Mouse (Mus musculus) embryonic stem cell, embryonic (primary cell): ENCODE results near the gene Hilpda.

Experiments used
- CTCF ChIA-PET, 4 experiments: fragments of 300-600 bp in 2 of 4; fragments of 350-600 bp in 2 of 4; sonication (Branson Sonifier 250); formaldehyde crosslinking; loops; one replicate each; lab custom pipeline; 2022; ENCODE audit warnings: inconsistent platforms in 2 of 4; lab: Charles Lee
- POLR2A ChIA-PET, 4 experiments: fragments of 300-600 bp in 2 of 4; fragments of 350-600 bp in 2 of 4; sonication (Branson Sonifier 250); formaldehyde crosslinking; loops; one replicate each; lab custom pipeline; 2022; ENCODE audit warnings: antibody characterized with exemption in 4 of 4, inconsistent platforms in 1 of 4; lab: Charles Lee

Hilpda gene

GRCm38 (mm10) chr6:29261831-29262230, 10.5 kb upstream of the Hilpda start:
- ChIA-PET POLR2A (interaction anchor here in 2 of 4 experiments (0.7 to 1.0 kb wide), 2 partner anchors 10 to 11 kb away, joined by 4 to 5 read pairs; partner anchors contain the start of gene Hilpda (in 2 of the 2)), CTCF (interaction anchor here in 1 of 4 experiments (1.1 kb wide), 1 partner anchor 21 kb away, joined by 3 read pairs; no protein-coding TSS in a partner anchor)

GRCm38 (mm10) chr6:29263650-29264455, 8.4 kb upstream of the Hilpda start:
- ChIA-PET POLR2A (interaction anchor here (0.6 to 2.7 kb wide), 10 partner anchors 9 to 87 kb away, joined by 3 to 10 read pairs (median 3); partner anchors contain the start of genes Hilpda (in 3 of the 4), Calu (in 1 of the 4) and Impdh1 (in 1 of the 4)), CTCF (interaction anchor here in 3 of 4 experiments (0.7 to 1.9 kb wide), 7 partner anchors 10 to 125 kb away, joined by 3 to 8 read pairs (median 5); partner anchors contain the start of gene Fam71f2 (in 1 of the 3))

- ChIA-PET CTCF (interaction anchor here in 3 of 4 experiments (0.6 to 1.9 kb wide), 6 partner anchors 11 to 125 kb away, joined by 3 to 8 read pairs (median 6); partner anchors contain the start of gene Fam71f2 (in 1 of the 3)), POLR2A (interaction anchor here in 3 of 4 experiments (0.7 to 2.7 kb wide), 6 partner anchors 8 to 48 kb away, joined by 3 to 10 read pairs (median 4); partner anchors contain the start of genes Hilpda (in 3 of the 3) and Impdh1 (in 1 of the 3))
These were observed 7.9 kb upstream of the Hilpda start for GRCm38 (mm10) chr6:29264456-29264781.

- POLR2A ChIA-PET, result interaction anchor here in 1 of 4 experiments (0.6 kb wide), 1 partner anchor 76 kb away, joined by 3 read pairs; no protein-coding TSS in a partner anchor
- CTCF ChIA-PET, result no interaction called here
These were observed 5.4 kb upstream of the Hilpda start for GRCm38 (mm10) chr6:29266936-29267335.

GRCm38 (mm10) chr6:29269006-29269668, 3.2 kb upstream of the Hilpda start:
- CTCF ChIA-PET, result interaction anchor here in 3 of 4 experiments (0.7 to 1.4 kb wide), 3 partner anchors 28 to 489 kb away, joined by 3 to 10 read pairs (median 4); no protein-coding TSS in a partner anchor
- POLR2A ChIA-PET, result interaction anchor here in 2 of 4 experiments (0.7 to 1.1 kb wide), 4 partner anchors 9 to 207 kb away, joined by 3 to 6 read pairs (median 4); no protein-coding TSS in a partner anchor

- ChIA-PET CTCF (no interaction called here), POLR2A (interaction anchor here in 1 of 4 experiments (1.0 kb wide), 1 partner anchor 38 kb away, joined by 6 read pairs; no protein-coding TSS in a partner anchor)
These were observed 1.3 kb upstream of the Hilpda start for GRCm38 (mm10) chr6:29270961-29271360.

- ChIA-PET POLR2A (interaction anchor here in 3 of 4 experiments (0.7 to 2.0 kb wide), 5 partner anchors 44 to 112 kb away, joined by 3 to 4 read pairs (median 3); partner anchors contain the start of genes Calu (in 1 of the 3), Impdh1 (in 1 of the 3) and Rbm28 (in 1 of the 3)), CTCF (interaction anchor here in 2 of 4 experiments (1.0 to 2.5 kb wide), 4 partner anchors 36 to 105 kb away, joined by 4 to 9 read pairs (median 4); no protein-coding TSS in a partner anchor)
These were observed 4.5 kb downstream of the Hilpda start for GRCm38 (mm10) chr6:29276746-29277145.

- CTCF ChIA-PET, result interaction anchor here (0.6 to 2.4 kb wide), 51 partner anchors 9 to 1704 kb away, joined by 3 to 39 read pairs (median 4); partner anchors contain the start of genes Rbm28 (in 3 of the 4), Calu (in 2 of the 4) and Impdh1 (in 2 of the 4)
- POLR2A ChIA-PET, result interaction anchor here (0.6 to 1.8 kb wide), 30 partner anchors 10 to 347 kb away, joined by 3 to 10 read pairs (median 5); partner anchors contain the start of genes Calu (in 2 of the 4), Impdh1 (in 2 of the 4) and Rbm28 (in 1 of the 4)
These were observed 6.4 kb downstream of the Hilpda start for GRCm38 (mm10) chr6:29278513-29279267.

- ChIA-PET POLR2A (interaction anchor here in 3 of 4 experiments (0.6 to 1.8 kb wide), 25 partner anchors 9 to 348 kb away, joined by 3 to 10 read pairs (median 5); partner anchors contain the start of genes Calu (in 2 of the 3), Impdh1 (in 2 of the 3) and Rbm28 (in 1 of the 3)), CTCF (interaction anchor here (0.6 to 2.4 kb wide), 38 partner anchors 8 to 881 kb away, joined by 3 to 39 read pairs (median 5); partner anchors contain the start of genes Calu (in 2 of the 4), Impdh1 (in 2 of the 4) and Rbm28 (in 2 of the 4))
These were observed 7.0 kb downstream of the Hilpda start, which contains the start of gene Fam71f2 for GRCm38 (mm10) chr6:29279293-29279692. TSS of gene Fam71f2 (plus strand) at chr6:29279593.

- ChIA-PET CTCF (interaction anchor here in 3 of 4 experiments (0.7 to 1.3 kb wide), 2 partner anchors 11 to 40 kb away, joined by 3 to 4 read pairs (median 3); no protein-coding TSS in a partner anchor), POLR2A (interaction anchor here in 2 of 4 experiments (0.6 to 1.4 kb wide), 3 partner anchors 8 to 358 kb away, joined by 3 to 8 read pairs (median 3); partner anchors contain the start of gene Hilpda (in 1 of the 2))
These were observed 8.4 kb downstream of the Hilpda start for GRCm38 (mm10) chr6:29280671-29281070.

GRCm38 (mm10) chr6:29286870-29287269, 14.6 kb downstream of the Hilpda start:
- POLR2A ChIA-PET, result interaction anchor here in 2 of 4 experiments (0.8 to 2.7 kb wide), 9 partner anchors 9 to 123 kb away, joined by 3 to 14 read pairs (median 7); partner anchors contain the start of genes Calu (in 2 of the 2) and Hilpda (in 2 of the 2)
- CTCF ChIA-PET, result interaction anchor here in 2 of 4 experiments (0.8 to 1.6 kb wide), 3 partner anchors 8 to 46 kb away, joined by 6 to 9 read pairs (median 7); no protein-coding TSS in a partner anchor

- ChIA-PET CTCF (interaction anchor here in 2 of 4 experiments (0.5 to 1.6 kb wide), 4 partner anchors 9 to 104 kb away, joined by 4 to 9 read pairs (median 6); no protein-coding TSS in a partner anchor), POLR2A (interaction anchor here in 2 of 4 experiments (0.8 to 2.7 kb wide), 9 partner anchors 8 to 123 kb away, joined by 3 to 14 read pairs (median 7); partner anchors contain the start of genes Calu (in 2 of the 2), Fam71f2 (in 1 of the 2) and Hilpda (in 1 of the 2))
These were observed 15.2 kb downstream of the Hilpda start for GRCm38 (mm10) chr6:29287481-29287880.

GRCm38 (mm10) chr6:29287944-29288343, 15.7 kb downstream of the Hilpda start:
- POLR2A ChIA-PET, result interaction anchor here (0.6 to 2.7 kb wide), 13 partner anchors 8 to 1591 kb away, joined by 3 to 14 read pairs (median 3); partner anchors contain the start of genes Calu (in 3 of the 4), Fam71f2 (in 1 of the 4) and Hilpda (in 1 of the 4)
- CTCF ChIA-PET, result interaction anchor here in 3 of 4 experiments (0.7 to 1.6 kb wide), 4 partner anchors 9 to 62 kb away, joined by 3 to 9 read pairs (median 5); no protein-coding TSS in a partner anchor

- ChIA-PET POLR2A (interaction anchor here (0.6 to 2.7 kb wide), 10 partner anchors 10 to 645 kb away, joined by 3 to 14 read pairs (median 3); partner anchors contain the start of genes Calu (in 2 of the 4), Hilpda (in 2 of the 4) and Fam71f2 (in 1 of the 4)), CTCF (interaction anchor here in 2 of 4 experiments (0.7 to 1.0 kb wide), 2 partner anchors 10 to 63 kb away, joined by 3 read pairs; no protein-coding TSS in a partner anchor)
These were observed 16.4 kb downstream of the Hilpda start for GRCm38 (mm10) chr6:29288651-29289050.

- POLR2A ChIA-PET, result interaction anchor here in 3 of 4 experiments (0.6 to 2.6 kb wide), 6 partner anchors 9 to 403 kb away, joined by 3 to 16 read pairs (median 6); partner anchors contain the start of gene Calu (in 1 of the 3)
- CTCF ChIA-PET, result interaction anchor here in 2 of 4 experiments (0.5 to 0.6 kb wide), 3 partner anchors 54 to 800 kb away, joined by 3 to 4 read pairs (median 4); no protein-coding TSS in a partner anchor
These were observed 26.8 kb downstream of the Hilpda start for GRCm38 (mm10) chr6:29299112-29299511.
